Mouse (Mus musculus) cerebellum, adult 18-20 months (tissue): ENCODE data around the gene Optc.

Experiments
- DNase-seq, 2 experiments: peaks; one replicate each; pipeline ENCODE4 v3.0.0; 2021

Gene Optc

GRCm38 (mm10) chr1:133881813-133882212 is 26.0 kb downstream of the Optc start:
- DNase-seq, result no peak

GRCm38 (mm10) chr1:133878825-133879423 is 28.9 kb downstream of the Optc start:
- no peak for DNase-seq

- no peak for DNase-seq
These were observed 30.9 kb downstream of the Optc start for GRCm38 (mm10) chr1:133876936-133877335.

- DNase-seq, result peak; percentile 58 to 72
These were observed 34.5 kb downstream of the Optc start for GRCm38 (mm10) chr1:133873086-133873813.

DNA sequence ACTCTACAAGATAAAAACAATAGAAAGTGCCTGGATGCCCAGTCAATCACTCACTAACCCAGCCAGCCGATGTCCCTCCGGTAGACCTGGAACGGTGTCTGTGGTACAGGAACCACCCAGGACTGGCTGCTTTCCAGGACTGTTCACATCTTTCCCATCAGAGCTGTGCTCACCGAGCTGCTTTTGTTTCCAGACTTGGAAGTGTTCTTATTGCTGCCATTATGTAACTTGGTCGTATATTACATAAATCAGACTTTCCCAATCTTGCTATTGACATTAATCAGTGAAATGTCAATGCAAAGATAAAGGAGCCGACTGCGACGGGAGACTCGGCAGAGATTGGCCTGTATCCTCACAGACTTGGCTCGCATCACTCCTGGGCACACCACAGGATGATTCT is 36.6 kb downstream of the Optc start:
- peak; percentile 71 to 73 for DNase-seq

GRCm38 (mm10) chr1:133869221-133869620 is 38.6 kb downstream of the Optc start:
- DNase-seq, result peak; percentile 75 to 84

- no peak for DNase-seq
These were observed 44.4 kb downstream of the Optc start for GRCm38 (mm10) chr1:133863257-133863997.

DNA sequence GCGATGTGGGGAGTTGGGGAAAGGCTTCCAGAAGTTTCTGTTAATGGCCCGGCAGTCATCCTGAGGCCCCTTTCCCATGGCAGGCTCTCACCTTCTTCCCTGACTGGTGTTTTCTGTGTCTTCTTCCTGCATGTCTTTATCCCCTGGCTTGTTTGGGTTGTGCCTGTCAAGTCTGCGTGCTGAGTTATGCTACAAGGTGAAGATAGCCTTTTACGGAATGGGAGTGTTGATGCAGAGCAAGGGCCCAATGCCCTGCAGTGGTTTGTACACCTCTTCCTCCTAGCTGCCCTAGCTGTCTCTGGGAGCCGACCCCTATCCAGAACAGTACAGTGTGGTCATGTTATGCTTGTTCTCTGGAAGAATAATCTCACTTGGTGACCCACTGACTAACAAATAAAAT is 46.8 kb downstream of the Optc start:
- no peak for DNase-seq

DNA sequence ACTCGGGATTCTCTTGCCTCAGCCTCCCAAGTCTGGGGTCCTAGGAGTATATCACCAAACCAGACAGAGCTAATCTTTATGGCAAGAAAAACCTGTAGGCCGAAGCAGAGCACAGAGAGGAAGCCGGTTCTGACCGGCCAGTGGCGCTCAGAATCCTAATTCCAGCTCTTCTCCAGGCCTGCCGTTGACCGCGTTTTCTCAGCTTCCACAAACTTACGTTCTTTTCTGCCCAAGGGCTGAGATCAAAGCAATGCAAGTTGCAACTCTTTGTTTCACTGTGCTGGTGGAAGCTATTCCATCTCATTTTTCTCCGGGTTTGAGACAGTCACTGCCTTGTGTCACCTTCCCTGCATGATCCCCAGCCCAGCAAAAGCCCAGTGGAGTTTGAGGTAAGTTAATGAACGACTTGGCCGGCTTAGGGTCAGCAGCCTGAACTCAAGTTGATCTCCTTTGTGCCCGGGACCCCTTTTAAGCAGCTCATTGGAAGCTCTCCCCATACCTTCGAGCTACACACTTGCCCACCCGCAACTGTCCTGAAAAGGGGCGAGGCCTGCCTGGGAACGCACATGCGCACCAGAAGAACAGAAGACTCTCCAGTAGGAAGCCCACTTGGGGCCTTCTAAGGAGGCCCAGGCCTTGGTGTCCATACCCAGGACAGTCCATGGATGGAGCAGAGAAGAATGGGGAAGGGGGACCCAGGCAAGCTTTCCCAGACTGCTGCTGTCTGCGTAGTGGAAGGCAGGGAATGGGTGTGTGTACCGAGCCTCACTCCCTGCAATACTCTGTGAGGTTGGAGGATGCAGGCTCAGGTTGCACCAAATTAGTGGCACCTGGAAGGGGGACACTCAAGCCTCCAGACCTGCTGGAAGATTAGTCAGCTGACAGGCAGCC is 47.7 kb downstream of the Optc start:
- no peak for DNase-seq

DNA sequence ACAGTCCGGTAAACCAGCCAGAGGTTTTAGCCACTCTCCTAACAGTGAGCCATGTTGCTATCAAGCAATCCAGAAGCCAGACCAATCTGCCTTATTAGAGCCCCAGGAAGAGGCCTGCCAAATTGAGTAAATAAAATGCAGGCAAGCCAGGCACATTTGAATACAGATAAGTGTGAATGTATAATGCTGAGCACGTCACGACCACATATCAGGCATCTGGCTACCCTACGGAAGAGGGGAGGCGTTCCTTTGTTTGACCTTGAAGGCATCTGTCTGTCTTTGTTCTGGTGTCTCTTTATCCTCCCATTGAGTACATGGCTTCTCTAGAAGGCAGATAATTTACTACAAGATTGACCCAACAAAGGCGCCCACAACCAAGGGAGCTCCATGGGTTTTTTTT is 48.5 kb downstream of the Optc start:
- DNase-seq, result no peak

DNA sequence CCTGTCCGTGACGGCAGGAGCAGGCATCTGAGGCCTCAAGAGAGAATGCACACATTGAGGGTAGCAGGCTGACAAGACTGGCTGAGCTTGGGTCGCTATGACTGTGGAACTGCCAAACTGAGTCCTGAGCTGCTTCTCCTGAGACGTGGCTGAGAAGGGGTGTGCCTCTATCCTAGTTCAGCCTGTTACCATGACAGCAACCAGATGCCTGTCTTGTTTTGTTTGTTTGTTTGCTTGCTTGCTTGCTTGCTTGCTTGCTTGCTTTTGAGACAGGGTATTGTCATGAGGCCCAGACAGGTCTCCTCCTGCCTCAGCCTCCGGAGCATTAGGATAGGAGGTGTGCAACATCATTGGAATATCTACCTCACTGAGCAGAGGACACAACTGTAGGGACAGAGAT is 50.0 kb downstream of the Optc start:
- DNase-seq, result no peak

GRCm38 (mm10) chr1:133857171-133857570 is 50.6 kb downstream of the Optc start:
- no peak for DNase-seq

GRCm38 (mm10) chr1:133856655-133857054 is 51.1 kb downstream of the Optc start:
- no peak for DNase-seq

DNA sequence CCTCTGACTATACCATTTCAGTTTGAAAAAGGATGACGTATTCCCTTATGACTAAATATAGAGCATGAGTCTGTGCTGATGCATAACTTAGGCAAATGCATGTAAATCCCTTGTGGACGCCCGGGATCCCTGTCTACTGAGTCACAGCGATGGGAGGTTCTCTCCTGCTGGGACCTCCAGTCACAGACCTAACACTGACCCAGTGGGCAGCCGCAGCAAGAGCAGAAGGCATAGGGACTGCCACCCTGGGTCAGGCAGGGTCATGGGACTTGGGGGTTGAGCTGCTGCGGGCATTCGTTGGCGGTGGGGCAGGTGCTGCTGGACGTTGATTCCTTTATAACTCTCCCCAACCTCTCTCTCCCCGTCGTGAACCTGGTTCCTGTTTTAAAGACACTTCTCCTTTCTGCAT is 51.7 kb downstream of the Optc start:
- no peak for DNase-seq

GRCm38 (mm10) chr1:133855274-133856017 is 52.4 kb downstream of the Optc start:
- peak; percentile 21 to 45 for DNase-seq

DNA sequence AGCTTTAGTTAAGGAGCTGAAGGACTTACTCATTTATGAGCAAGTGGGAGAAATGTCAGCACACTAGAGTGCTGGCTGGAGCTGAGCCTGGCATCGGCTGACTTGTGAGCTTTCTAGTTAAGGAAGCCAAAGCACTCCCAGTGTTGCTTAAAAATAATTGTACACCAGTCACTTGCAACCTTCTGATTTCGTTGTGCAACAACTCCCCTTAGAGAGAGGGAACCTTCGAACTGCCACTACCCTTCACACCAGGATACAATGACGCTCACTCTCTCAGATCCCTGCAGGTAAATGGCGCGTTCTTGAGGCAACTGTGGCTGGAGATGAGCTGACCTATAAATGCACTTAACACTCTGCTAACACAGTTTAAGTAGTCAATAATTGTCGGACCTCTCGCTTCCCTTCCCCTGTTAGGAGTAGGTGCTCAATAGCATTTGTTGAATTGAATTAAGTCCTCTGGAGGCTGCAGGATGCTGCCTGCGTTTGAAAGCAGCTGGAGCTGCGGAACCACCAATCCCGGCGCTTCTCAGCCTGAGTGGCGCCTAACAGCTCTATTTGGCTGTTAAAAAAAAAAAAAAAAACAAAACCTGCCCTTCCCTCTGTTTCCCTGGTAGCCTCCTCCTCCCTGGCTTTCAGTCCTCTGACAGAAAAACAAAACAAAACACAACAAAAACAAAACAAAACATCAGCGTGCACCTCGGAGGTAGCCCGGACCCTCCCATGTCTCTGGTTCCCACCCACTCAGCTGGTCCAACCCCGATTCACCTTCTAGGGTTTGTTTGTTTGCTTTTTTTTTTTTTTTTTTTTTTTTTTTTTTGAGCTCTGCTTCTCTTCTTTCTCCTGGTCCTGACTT is 53.2 kb downstream of the Optc start:
- DNase-seq, result peak; percentile 18 to 33
